Mouse (Mus musculus): Measurements from ENCODE around the gene Hist1h2ai.

DNA sequence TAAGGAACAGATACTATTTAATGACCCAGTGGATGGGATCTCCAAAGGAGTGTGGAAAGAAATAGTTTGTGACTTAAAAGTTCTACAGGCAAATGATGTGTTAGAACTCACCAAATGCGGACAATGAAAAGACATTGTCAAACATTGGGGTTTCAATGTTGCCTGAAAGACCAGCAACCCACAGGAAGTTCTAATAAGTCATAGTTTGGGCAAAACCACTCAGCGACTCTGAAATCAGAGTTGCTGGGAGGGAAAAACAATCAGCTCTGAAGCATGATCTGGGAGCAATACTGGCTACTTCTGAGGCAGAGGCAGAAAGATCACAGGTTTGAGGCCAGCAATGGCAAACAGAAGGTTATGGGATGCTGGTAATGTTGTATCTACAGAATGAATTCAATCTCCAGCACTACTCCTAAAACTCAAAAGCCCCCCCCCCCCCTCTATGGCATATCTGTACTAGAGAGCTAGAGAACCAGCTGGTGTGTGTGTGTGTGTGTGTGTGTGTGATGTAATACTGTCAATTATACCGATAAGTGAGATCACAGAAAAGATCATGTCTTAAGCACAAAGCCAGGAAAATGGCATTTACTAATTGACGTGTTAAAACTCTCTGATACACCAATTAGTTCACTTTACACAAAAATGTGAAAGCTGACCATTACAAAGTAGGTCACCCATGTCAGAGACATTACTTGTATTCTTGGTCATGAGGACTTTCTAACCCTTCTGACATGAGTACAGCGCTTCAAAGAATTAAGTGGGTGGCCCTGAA, 33.4 kb downstream of the Hist1h2ai start:
- TF ChIP-seq CTCF (IDR thresholded peaks at IDR 0.05) (no peak), EP300 (IDR thresholded peaks at IDR 0.05) (no peak)

All from lung, postnatal 0 days (tissue).